Mouse (Mus musculus): ENCODE measurements at regions not wholly inside any gene's neighbourhood (a gene's known extent, or its start where the extent isn't known, plus 50 kb on each side); places are given as distances from the start of the nearest gene placed in this dataset.

DNA sequence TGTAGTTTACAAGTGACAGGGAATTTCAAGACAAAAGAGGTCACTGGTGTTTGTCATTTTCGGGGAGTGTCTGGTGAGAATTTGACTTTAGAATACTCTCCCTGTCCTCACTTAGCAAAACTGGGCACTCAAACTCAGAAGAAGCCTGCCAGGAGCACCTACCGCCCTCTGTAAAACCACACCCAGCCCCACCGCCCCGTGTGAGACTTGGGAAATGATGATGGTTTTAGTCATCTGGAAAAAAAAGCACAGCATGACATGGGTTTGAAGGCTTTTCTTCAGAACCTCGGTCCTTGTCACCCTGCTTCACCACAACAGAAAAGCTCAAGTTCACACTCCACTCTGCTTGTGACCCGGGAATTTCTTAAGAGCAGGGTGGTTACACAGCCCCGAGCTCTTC, 210.4 kb upstream of the Spdye4c start:
- Histone ChIP-seq H3K4me1 (ENCODE audit: insufficient read depth, low read length) (peaks cover 15% of the 10 kb centered on the region), H3K9ac (replicated peaks; ENCODE audit: low read length) (no peak overlapping the region), H3K4me2 (replicated peaks; ENCODE audit: low read depth, low read length) (no peak overlapping the region), H3K4me3 (ENCODE audit: low read length) (no peak overlapping the region), H3K9me3 (ENCODE audit: low read length) (no peaks in the 10 kb centered on the region), H3K27ac (ENCODE audit: low read length) (no peak overlapping the region), H3K27me3 (ENCODE audit: insufficient read depth, low read length) (0 out of 2 replicates have a peak, but pooled peaks cover 3% of the 10 kb centered on the region), H3K36me3 (ENCODE audit: insufficient read depth, low read length) (no peaks in the 10 kb centered on the region)
- no peak for ATAC-seq (ENCODE audit: low FRiP score, low TSS enrichment)
- WGBS: 55% methylated on average over 7 of the region's 7 CpGs

GRCm38 (mm10) chr2:128381684-128382205, 209.3 kb upstream of the Spdye4c start:
- 86% methylated on average over 5 of the region's 5 CpGs for WGBS
- no peak overlapping the region for H3K4me3 ChIP-seq (ENCODE audit: low read length)
- no peaks in the 10 kb centered on the region for H3K9me3 ChIP-seq (ENCODE audit: low read length)
- H3K36me3 ChIP-seq (ENCODE audit: insufficient read depth, low read length): no peaks in the 10 kb centered on the region
- no peak overlapping the region for H3K4me2 ChIP-seq (replicated peaks; ENCODE audit: low read depth, low read length)
- H3K27me3 ChIP-seq (ENCODE audit: insufficient read depth, low read length): 0 out of 2 replicates have a peak, but pooled peaks cover 3% of the 10 kb centered on the region
- no peak overlapping the region for H3K27ac ChIP-seq (ENCODE audit: low read length)
- no peak for ATAC-seq (ENCODE audit: low FRiP score, low TSS enrichment)
- peaks cover 15% of the 10 kb centered on the region for H3K4me1 ChIP-seq (ENCODE audit: insufficient read depth, low read length)
- H3K9ac ChIP-seq (replicated peaks; ENCODE audit: low read length): no peak overlapping the region

DNA sequence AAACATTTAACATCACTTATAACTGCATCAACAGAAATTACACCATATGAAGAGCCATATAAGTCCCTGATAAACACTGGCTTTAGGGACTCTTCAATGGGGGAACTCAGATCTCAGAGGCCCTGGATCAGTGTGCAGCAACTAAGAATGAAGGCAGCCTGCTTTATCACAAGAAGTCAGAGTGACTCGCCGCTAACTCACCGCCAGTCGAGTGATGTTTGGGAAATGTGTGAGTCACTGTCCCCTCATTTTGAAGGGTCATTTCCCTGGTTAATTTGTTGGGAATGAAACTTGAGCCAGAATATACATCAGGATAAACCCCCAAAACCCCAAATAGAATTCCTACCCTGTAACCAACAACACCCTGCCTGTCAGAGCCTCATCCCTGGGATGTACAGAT, 208.5 kb upstream of the Spdye4c start:
- no peak overlapping the region for H3K4me3 ChIP-seq (ENCODE audit: low read length)
- WGBS: 54% methylated on average over 4 of the region's 4 CpGs

GRCm38 (mm10) chr2:128384612-128385011, 206.4 kb upstream of the Spdye4c start:
- H3K9me3 ChIP-seq (ENCODE audit: low read length): no peaks in the 10 kb centered on the region
- H3K36me3 ChIP-seq (ENCODE audit: insufficient read depth, low read length): no peaks in the 10 kb centered on the region
- H3K9ac ChIP-seq (replicated peaks; ENCODE audit: low read length): no peak overlapping the region
- 61% methylated on average over 10 of the region's 10 CpGs for WGBS
- no peak overlapping the region for H3K27ac ChIP-seq (ENCODE audit: low read length)
- peaks cover 13% of the 10 kb centered on the region for H3K4me1 ChIP-seq (ENCODE audit: insufficient read depth, low read length)
- no peak overlapping the region for H3K4me2 ChIP-seq (replicated peaks; ENCODE audit: low read depth, low read length)
- 0 out of 2 replicates have a peak, but pooled peaks cover 3% of the 10 kb centered on the region for H3K27me3 ChIP-seq (ENCODE audit: insufficient read depth, low read length)
- ATAC-seq (ENCODE audit: low FRiP score, low TSS enrichment): no peak
- no peak overlapping the region for H3K4me3 ChIP-seq (ENCODE audit: low read length)

More for the DNA sequence above, 208.5 kb upstream of the Spdye4c start:
- H3K9ac ChIP-seq (replicated peaks; ENCODE audit: low read length): no peak overlapping the region
- no peaks in the 10 kb centered on the region for H3K36me3 ChIP-seq (ENCODE audit: insufficient read depth, low read length)
- 0 out of 2 replicates have a peak, but pooled peaks cover 3% of the 10 kb centered on the region for H3K27me3 ChIP-seq (ENCODE audit: insufficient read depth, low read length)
- H3K4me1 ChIP-seq (ENCODE audit: insufficient read depth, low read length): peaks cover 11% of the 10 kb centered on the region
- no peak overlapping the region for H3K27ac ChIP-seq (ENCODE audit: low read length)
- ATAC-seq (ENCODE audit: low FRiP score, low TSS enrichment): no peak
- H3K4me2 ChIP-seq (replicated peaks; ENCODE audit: low read depth, low read length): no peak overlapping the region
- no peaks in the 10 kb centered on the region for H3K9me3 ChIP-seq (ENCODE audit: low read length)

GRCm38 (mm10) chr2:128386846-128387621, 204.0 kb upstream of the Spdye4c start:
- ATAC-seq (ENCODE audit: low FRiP score, low TSS enrichment): peak; percentile 57
- Histone ChIP-seq H3K4me1 (ENCODE audit: insufficient read depth, low read length) (peaks cover 20% of the 10 kb centered on the region), H3K4me2 (replicated peaks; ENCODE audit: low read depth, low read length) (no peak overlapping the region), H3K9ac (replicated peaks; ENCODE audit: low read length) (no peak overlapping the region), H3K27me3 (ENCODE audit: insufficient read depth, low read length) (0 out of 2 replicates have a peak, but pooled peaks cover 3% of the 10 kb centered on the region), H3K4me3 (ENCODE audit: low read length) (no peak overlapping the region), H3K9me3 (ENCODE audit: low read length) (no peaks in the 10 kb centered on the region), H3K27ac (ENCODE audit: low read length) (no peak overlapping the region), H3K36me3 (ENCODE audit: insufficient read depth, low read length) (no peaks in the 10 kb centered on the region)
- WGBS: 46% methylated on average over 4 of the region's 4 CpGs

- Histone ChIP-seq H3K27ac (ENCODE audit: low read length) (no peak overlapping the region), H3K9me3 (ENCODE audit: low read length) (no peaks in the 10 kb centered on the region), H3K27me3 (ENCODE audit: insufficient read depth, low read length) (no peaks in the 10 kb centered on the region), H3K36me3 (ENCODE audit: insufficient read depth, low read length) (no peaks in the 10 kb centered on the region), H3K4me3 (ENCODE audit: low read length) (no peak overlapping the region), H3K4me1 (ENCODE audit: insufficient read depth, low read length) (peaks cover 29% of the 10 kb centered on the region), H3K9ac (replicated peaks; ENCODE audit: low read length) (no peak overlapping the region), H3K4me2 (replicated peaks; ENCODE audit: low read depth, low read length) (no peak overlapping the region)
- no peak for ATAC-seq (ENCODE audit: low FRiP score, low TSS enrichment)
- 85% methylated on average over 8 of the region's 8 CpGs for WGBS
Observed at GRCm38 (mm10) chr2:128387851-128388471, 203.0 kb upstream of the Spdye4c start.

GRCm38 (mm10) chr2:128388883-128389470, 202.0 kb upstream of the Spdye4c start:
- Histone ChIP-seq H3K27me3 (ENCODE audit: insufficient read depth, low read length) (no peaks in the 10 kb centered on the region), H3K4me2 (replicated peaks; ENCODE audit: low read depth, low read length) (no peak overlapping the region), H3K9me3 (ENCODE audit: low read length) (no peaks in the 10 kb centered on the region), H3K4me3 (ENCODE audit: low read length) (no peak overlapping the region), H3K36me3 (ENCODE audit: insufficient read depth, low read length) (no peaks in the 10 kb centered on the region), H3K4me1 (ENCODE audit: insufficient read depth, low read length) (peaks cover 37% of the 10 kb centered on the region), H3K9ac (replicated peaks; ENCODE audit: low read length) (no peak overlapping the region), H3K27ac (ENCODE audit: low read length) (no peak overlapping the region)
- ATAC-seq (ENCODE audit: low FRiP score, low TSS enrichment): no peak
- WGBS: 22% methylated on average over 7 of the region's 7 CpGs

GRCm38 (mm10) chr2:128392344-128392743, 198.7 kb upstream of the Spdye4c start:
- H3K9ac ChIP-seq (replicated peaks; ENCODE audit: low read length): no peak overlapping the region
- H3K36me3 ChIP-seq (ENCODE audit: insufficient read depth, low read length): no peaks in the 10 kb centered on the region
- WGBS: 6% methylated on average over 9 of the region's 9 CpGs
- no peak for ATAC-seq (ENCODE audit: low FRiP score, low TSS enrichment)
- H3K27ac ChIP-seq (ENCODE audit: low read length): no peak overlapping the region
- H3K27me3 ChIP-seq (ENCODE audit: insufficient read depth, low read length): no peaks in the 10 kb centered on the region
- H3K4me1 ChIP-seq (ENCODE audit: insufficient read depth, low read length): peaks cover 46% of the 10 kb centered on the region
- no peak overlapping the region for H3K4me3 ChIP-seq (ENCODE audit: low read length)
- H3K9me3 ChIP-seq (ENCODE audit: low read length): no peaks in the 10 kb centered on the region
- H3K4me2 ChIP-seq (replicated peaks; ENCODE audit: low read depth, low read length): peak overlapping the region; percentile 34; the same call in 1 of the 2 replicates

DNA sequence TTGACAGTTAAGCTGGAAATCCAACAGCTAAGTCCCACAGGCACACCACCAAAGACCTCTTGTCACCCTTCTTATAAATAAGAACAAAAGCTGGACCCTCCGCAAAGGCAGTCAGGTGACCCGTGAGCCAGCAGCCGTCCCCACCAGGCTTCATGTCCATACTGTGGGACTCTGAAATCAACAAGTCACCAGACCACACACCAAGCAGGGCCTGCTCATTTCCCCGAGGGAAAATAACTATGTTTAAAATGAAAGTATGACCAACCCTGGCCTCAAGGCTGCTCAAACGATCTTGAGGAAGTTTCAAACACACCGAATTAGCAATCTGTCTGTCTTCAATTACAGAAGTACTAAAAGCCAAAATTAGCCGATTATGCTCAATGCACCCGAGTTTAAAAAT, 197.6 kb upstream of the Spdye4c start:
- peaks cover 43% of the 10 kb centered on the region for H3K4me1 ChIP-seq (ENCODE audit: insufficient read depth, low read length)
- no peaks in the 10 kb centered on the region for H3K9me3 ChIP-seq (ENCODE audit: low read length)
- no peak overlapping the region for H3K4me3 ChIP-seq (ENCODE audit: low read length)
- WGBS: 36% methylated on average over 8 of the region's 8 CpGs
- H3K27me3 ChIP-seq (ENCODE audit: insufficient read depth, low read length): no peaks in the 10 kb centered on the region
- H3K4me2 ChIP-seq (replicated peaks; ENCODE audit: low read depth, low read length): no peak overlapping the region
- ATAC-seq (ENCODE audit: low FRiP score, low TSS enrichment): no peak
- no peak overlapping the region for H3K9ac ChIP-seq (replicated peaks; ENCODE audit: low read length)
- H3K27ac ChIP-seq (ENCODE audit: low read length): no peak overlapping the region
- H3K36me3 ChIP-seq (ENCODE audit: insufficient read depth, low read length): no peaks in the 10 kb centered on the region
